ENCODE assay signal across 33 mouse cellular contexts in the genomic region with DNA sequence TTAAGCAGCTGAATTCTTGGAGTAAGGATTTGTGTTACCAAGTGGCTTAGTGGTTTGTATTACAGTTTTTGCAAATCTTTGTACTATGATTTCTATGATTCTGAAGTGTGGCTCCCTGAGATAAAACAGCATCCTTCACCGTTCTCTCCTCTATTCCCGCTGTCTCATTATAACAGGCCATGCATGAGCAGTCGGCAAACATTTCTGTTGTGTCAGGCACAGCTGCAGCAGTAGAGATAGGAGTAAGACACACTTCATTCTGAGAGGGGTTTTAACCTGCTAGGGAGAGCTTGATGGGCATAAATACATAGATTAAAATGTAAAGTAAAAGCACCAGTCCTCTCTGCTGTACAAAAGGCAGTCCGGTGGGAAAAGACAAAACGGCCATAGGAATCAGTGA. TPM values are rescaled to one million over a fixed set of nuclear protein-coding genes. Genes with fewer than 3 reads are reported as not detected.
DNase-seq lines count a peak whose midpoint lies in the region; ATAC-seq and TF ChIP-seq lines count a peak whose summit lies in the region.
"Had no signal": no experiment of that assay in that cellular context is flagged by ENCODE, and none has a peak within 500 bp of the region (broad histone marks: within the 10 kb centered on the region; RNA-seq: fewer than 3 reads in every experiment).

No protein-coding gene starts in this region.

- WGBS in heart, postnatal 0 days = 56% methylated on average over 5 of the region's 5 CpGs
- WGBS in midbrain, embryonic 12.5 days = 56% methylated on average over 5 of the region's 5 CpGs
- 72% methylated on average over 5 of the region's 5 CpGs for WGBS in midbrain, embryonic 10.5 days
- 68% methylated on average over 5 of the region's 5 CpGs for WGBS in midbrain, embryonic 13.5 days

- no peak overlapping the region for H3K4me3 ChIP-seq in heart, postnatal 0 days (ENCODE audit: low read depth, low read length)
- H3K4me3 ChIP-seq in midbrain, embryonic 12.5 days = no peak overlapping the region
- no peak overlapping the region for H3K4me3 ChIP-seq in midbrain, embryonic 10.5 days
- H3K4me3 ChIP-seq in midbrain, embryonic 13.5 days (replicated peaks) = no peak overlapping the region
- H3K4me3 ChIP-seq: embryonic facial prominence, embryonic 10.5 days; embryonic facial prominence, embryonic 15.5 days; forebrain, embryonic 12.5 days; limb, embryonic 13.5 days; liver, embryonic 13.5 days; stomach, embryonic 15.5 days had no signal

- H3K36me3 ChIP-seq in heart, postnatal 0 days (replicated peaks; ENCODE audit: control insufficient read depth, insufficient read depth, low read length) = peaks cover 11% of the 10 kb centered on the region; the same call in 1 of the 2 replicates
- H3K36me3 ChIP-seq in midbrain, embryonic 12.5 days = peaks cover 4% of the 10 kb centered on the region; the same call in 1 of the 2 replicates
- peaks cover 17% of the 10 kb centered on the region; the same call in 1 of the 2 replicates for H3K36me3 ChIP-seq in midbrain, embryonic 10.5 days
- H3K36me3 ChIP-seq in midbrain, embryonic 13.5 days = peaks cover 12% of the 10 kb centered on the region
- H3K36me3 ChIP-seq: embryonic facial prominence, embryonic 15.5 days; limb, embryonic 13.5 days; stomach, embryonic 15.5 days had no signal

- no peak for TF ChIP-seq CTCF in heart, postnatal 0 days (IDR thresholded peaks at IDR 0.05; ENCODE audit: low read depth)

- TF ChIP-seq EP300 in heart, postnatal 0 days (IDR thresholded peaks at IDR 0.05; ENCODE audit: low read depth) = no peak

- no peaks in the 10 kb centered on the region for H3K27me3 ChIP-seq in heart, postnatal 0 days (ENCODE audit: control insufficient read depth, insufficient read depth, low read length)
- peaks cover 46% of the 10 kb centered on the region for H3K27me3 ChIP-seq in midbrain, embryonic 12.5 days
- peaks cover 97% of the 10 kb centered on the region for H3K27me3 ChIP-seq in midbrain, embryonic 10.5 days (ENCODE audit: low read depth, poor library complexity, severe bottlenecking)
- peaks cover 65% of the 10 kb centered on the region for H3K27me3 ChIP-seq in midbrain, embryonic 13.5 days

- DNase-seq in heart, postnatal 0 days (ENCODE audit: low spot score) = no peak
- no peak for DNase-seq in heart, adult 8-10 months (ENCODE audit: low spot score)
- no peak for DNase-seq in midbrain, embryonic 10.5 days (ENCODE audit: low spot score)
- no peak for DNase-seq in kidney, adult 18-20 months
- DNase-seq in liver = no peak
- DNase-seq: cerebellum, adult 8-10 months; cerebellum, postnatal 25 days; gastrocnemius, postnatal 25 days; heart, adult 11 months; heart, postnatal 36 days; kidney, postnatal 4 days; liver, embryonic 13.5 days; lung, embryonic 14.5 days; lung, postnatal 14 days had no signal

- no peak overlapping the region for H3K9ac ChIP-seq in heart, postnatal 0 days (replicated peaks; ENCODE audit: low read depth, low read length)
- no peak overlapping the region for H3K9ac ChIP-seq in midbrain, embryonic 12.5 days (replicated peaks)
- H3K9ac ChIP-seq in midbrain, embryonic 13.5 days (replicated peaks) = no peak overlapping the region
- H3K9ac ChIP-seq: embryonic facial prominence, embryonic 15.5 days; forebrain, embryonic 12.5 days; limb, embryonic 13.5 days; liver, embryonic 13.5 days; lung, embryonic 14.5 days; stomach, embryonic 15.5 days had no signal

- peak overlapping the region; percentile 64; the same call in 1 of the 2 replicates for H3K27ac ChIP-seq in heart, postnatal 0 days (ENCODE audit: low read depth)
- no peak overlapping the region for H3K27ac ChIP-seq in midbrain, embryonic 12.5 days (replicated peaks)
- no peak overlapping the region for H3K27ac ChIP-seq in midbrain, embryonic 10.5 days (replicated peaks)
- H3K27ac ChIP-seq in midbrain, embryonic 13.5 days = no peak overlapping the region
- H3K27ac ChIP-seq: embryonic facial prominence, embryonic 10.5 days; embryonic facial prominence, embryonic 15.5 days; forebrain, embryonic 12.5 days; limb, embryonic 13.5 days; liver, embryonic 13.5 days; stomach, embryonic 15.5 days had no signal

- no peaks in the 10 kb centered on the region for H3K9me3 ChIP-seq in heart, postnatal 0 days (replicated peaks; ENCODE audit: control insufficient read depth, low read length)
- H3K9me3 ChIP-seq in midbrain, embryonic 12.5 days = no peaks in the 10 kb centered on the region
- H3K9me3 ChIP-seq in midbrain, embryonic 10.5 days (replicated peaks) = no peaks in the 10 kb centered on the region
- no peaks in the 10 kb centered on the region for H3K9me3 ChIP-seq in midbrain, embryonic 13.5 days
- H3K9me3 ChIP-seq: embryonic facial prominence, embryonic 10.5 days; embryonic facial prominence, embryonic 15.5 days; forebrain, embryonic 12.5 days; limb, embryonic 13.5 days; liver, embryonic 13.5 days; stomach, embryonic 15.5 days had no signal

- no peak for ATAC-seq in heart, postnatal 0 days (ENCODE audit: insufficient read depth, low read depth)
- peak; percentile 41; the same call in 1 of the 2 replicates for ATAC-seq in midbrain, embryonic 12.5 days (ENCODE audit: low FRiP score, low read depth)
- ATAC-seq in midbrain, embryonic 13.5 days = peak; percentile 66; the same call in 1 of the 2 replicates
- ATAC-seq: CD4-positive, CD25-positive, alpha-beta regulatory T cell, adult 4 months; hindbrain, embryonic 16.5 days had no signal

- no peak overlapping the region for H3K4me2 ChIP-seq in heart, postnatal 0 days (ENCODE audit: low read depth, low read length)
- H3K4me2 ChIP-seq in midbrain, embryonic 12.5 days (replicated peaks) = no peak overlapping the region
- H3K4me2 ChIP-seq in midbrain, embryonic 13.5 days (replicated peaks) = no peak overlapping the region
- H3K4me2 ChIP-seq: embryonic facial prominence, embryonic 15.5 days; forebrain, embryonic 12.5 days; limb, embryonic 13.5 days; liver, embryonic 13.5 days; lung, embryonic 14.5 days; stomach, embryonic 15.5 days had no signal

- H3K4me1 ChIP-seq in heart, postnatal 0 days (ENCODE audit: control insufficient read depth, insufficient read depth) = no peaks in the 10 kb centered on the region
- no peaks in the 10 kb centered on the region for H3K4me1 ChIP-seq in midbrain, embryonic 12.5 days
- H3K4me1 ChIP-seq in midbrain, embryonic 10.5 days = no peaks in the 10 kb centered on the region
- H3K4me1 ChIP-seq in midbrain, embryonic 13.5 days (replicated peaks) = no peaks in the 10 kb centered on the region
- H3K4me1 ChIP-seq: embryonic facial prominence, embryonic 10.5 days; embryonic facial prominence, embryonic 15.5 days; forebrain, embryonic 12.5 days; limb, embryonic 13.5 days; liver, embryonic 13.5 days; stomach, embryonic 15.5 days had no signal

RNA-seq across cellular contexts. Expression of gene Apoo, which starts 11.8 kb away (rescaled TPM):
- total RNA-seq in heart, postnatal 0 days (2014; rRNA removed; ENCODE audit: low replicate concordance) = 168 and 242 TPM in 2 replicates
- 395 and 420 TPM in 2 replicates for polyA plus RNA-seq in heart, postnatal 0 days (2015; fragmentation: Nextera tagmentation; extraction: Ambion mirVana)
- 100 to 1,000 TPM; 191 to 265 (median 236) TPM for total RNA-seq in heart, adult 8-10 months (2022)
- polyA plus RNA-seq in midbrain, embryonic 12.5 days (2016; fragmentation: Nextera tagmentation; extraction: Ambion mirVana) = 108 and 116 TPM in 2 replicates
- polyA plus RNA-seq in midbrain, embryonic 10.5 days (2016; fragmentation: Nextera tagmentation; extraction: Ambion mirVana) = 109 and 112 TPM in 2 replicates
- 128 and 135 TPM in 2 replicates for polyA plus RNA-seq in midbrain, embryonic 13.5 days (2015; fragmentation: Nextera tagmentation; extraction: Ambion mirVana)

RNA-seq across cellular contexts. Expression of gene Fam90a1b, which starts 12.2 kb away (rescaled TPM):
- total RNA-seq in heart, postnatal 0 days (2014; rRNA removed; ENCODE audit: low replicate concordance) = not detected in 2 replicates
- polyA plus RNA-seq in heart, postnatal 0 days (2015; fragmentation: Nextera tagmentation; extraction: Ambion mirVana) = not detected in 2 replicates
- not detected for total RNA-seq in heart, adult 8-10 months (2022)
- polyA plus RNA-seq in midbrain, embryonic 12.5 days (2016; fragmentation: Nextera tagmentation; extraction: Ambion mirVana) = 0.09 TPM in 1 of 2 replicates, not detected in the other
- polyA plus RNA-seq in midbrain, embryonic 10.5 days (2016; fragmentation: Nextera tagmentation; extraction: Ambion mirVana) = 0.12 and 0.20 TPM in 2 replicates
- polyA plus RNA-seq in midbrain, embryonic 13.5 days (2015; fragmentation: Nextera tagmentation; extraction: Ambion mirVana) = 0.10 and 0.15 TPM in 2 replicates
- total RNA-seq: adrenal gland, adult 8-10 months; adrenal gland, postnatal 4 days; gastrocnemius, postnatal 25 days; heart, postnatal 36 days; monocyte, adult 5-6 weeks had no signal
- polyA plus RNA-seq: CD4-positive, CD25-positive, alpha-beta regulatory T cell, adult 4 months; embryonic facial prominence, embryonic 15.5 days; heart, embryonic 14.5 days; intestine, embryonic 14.5 days; kidney, adult 2 months; kidney, embryonic 16.5 days; lung, embryonic 14.5 days; neural tube, embryonic 14.5 days; small intestine, adult 2 months; urinary bladder, adult 2 months had no signal
